Mouse (Mus musculus) testis, adult 2 months (tissue): ENCODE data around the gene Nprl3. TPM values are rescaled to one million over a fixed set of nuclear protein-coding genes. Genes with fewer than 3 reads are reported as not detected.

Source experiments
- H3K27ac ChIP-seq: fragments of 200-500 bp; 2 replicates; pipeline ENCODE4 v1.5.1; 2012; ENCODE audit warnings: low read depth, low read length; ENCODE audit not compliant: control insufficient read depth, insufficient read depth
- H3K27me3 ChIP-seq: fragments of 200-500 bp; 2 replicates; pipeline ENCODE4 v1.6.1; 2012; ENCODE audit warnings: mild to moderate bottlenecking, low read length, moderate library complexity; ENCODE audit not compliant: control insufficient read depth, insufficient read depth
- H3K36me3 ChIP-seq: fragments of 200-500 bp; 2 replicates; pipeline ENCODE4 v1.6.1; 2012; ENCODE audit warnings: mild to moderate bottlenecking, low read length; ENCODE audit not compliant: control insufficient read depth, insufficient read depth
- H3K4me1 ChIP-seq: fragments of 200-500 bp; 2 replicates; pipeline ENCODE4 v1.6.1; 2012; ENCODE audit warnings: low read length; ENCODE audit not compliant: control insufficient read depth, insufficient read depth
- H3K4me3 ChIP-seq: fragments of 200-500 bp; 2 replicates; pipeline ENCODE4 v1.5.1; 2012; ENCODE audit warnings: low read depth, mild to moderate bottlenecking, low read length, moderate library complexity, mixed read lengths; ENCODE audit not compliant: control insufficient read depth
- CTCF ChIP-seq: fragments of 200-500 bp; IDR thresholded peaks from 2 replicates; pipeline ENCODE4 v1.5.1; 2012; ENCODE audit warnings: low read depth, mild to moderate bottlenecking, inconsistent platforms, low read length, moderate library complexity; ENCODE audit not compliant: control insufficient read depth, insufficient read depth, insufficient replicate concordance
- POLR2A ChIP-seq: fragments of 200-500 bp; IDR thresholded peaks from 2 replicates; pipeline ENCODE4 v1.6.1; 2012; ENCODE audit warnings: low read depth, mild to moderate bottlenecking, inconsistent platforms, low read length, moderate library complexity; ENCODE audit not compliant: control insufficient read depth
- polyA plus RNA-seq: library from polyadenylated mRNA; depleted of rRNA; stranded (reverse); fragments of >200 nt; gene quantifications from 2 replicates; pipeline ENCODE4 v1.2.3, GENCODE M21; 2012

Gene Nprl3
- polyA plus RNA-seq, 1 experiment: 61.4 TPM

- Histone ChIP-seq H3K27me3 (no peaks in the 10 kb centered on the region), H3K27ac (no peak overlapping the region), H3K4me1 (no peaks in the 10 kb centered on the region; the same call in 1 of the 2 replicates), H3K36me3 (peaks cover 2% of the 10 kb centered on the region), H3K4me3 (no peak overlapping the region)
- TF ChIP-seq POLR2A (no peak), CTCF (no peak)
These were observed 33.6 kb downstream of the Nprl3 start for GRCm38 (mm10) chr11:32233895-32234294.

DNA sequence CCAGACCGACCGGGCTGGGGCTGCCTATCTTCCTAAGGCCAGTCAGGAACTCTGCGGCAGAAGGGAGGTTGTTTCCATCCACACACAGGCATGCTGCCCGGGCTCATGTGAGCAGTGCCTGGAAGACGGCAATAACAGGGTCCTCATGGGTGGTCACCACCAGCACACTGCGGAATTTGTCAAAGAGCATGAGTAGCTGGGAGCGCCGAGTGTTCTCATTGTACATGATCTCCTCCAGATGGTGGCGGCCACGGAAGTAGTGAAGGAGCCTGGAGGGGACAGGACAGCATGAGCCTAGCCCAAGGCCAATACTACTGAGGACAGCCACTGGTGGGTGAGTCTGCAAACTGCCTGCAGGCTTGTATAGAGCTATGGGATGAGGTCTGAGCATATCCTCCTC, 34.7 kb downstream of the Nprl3 start:
- H3K4me3 ChIP-seq: no peak overlapping the region
- TF ChIP-seq CTCF (no peak), POLR2A (no peak)
- no peaks in the 10 kb centered on the region; the same call in 1 of the 2 replicates for H3K4me1 ChIP-seq
- H3K27ac ChIP-seq: peak overlapping the region; percentile 47; the same call in 1 of the 2 replicates
- H3K27me3 ChIP-seq: no peaks in the 10 kb centered on the region
- H3K36me3 ChIP-seq: no peaks in the 10 kb centered on the region; the same call in none of the 2 replicates

DNA sequence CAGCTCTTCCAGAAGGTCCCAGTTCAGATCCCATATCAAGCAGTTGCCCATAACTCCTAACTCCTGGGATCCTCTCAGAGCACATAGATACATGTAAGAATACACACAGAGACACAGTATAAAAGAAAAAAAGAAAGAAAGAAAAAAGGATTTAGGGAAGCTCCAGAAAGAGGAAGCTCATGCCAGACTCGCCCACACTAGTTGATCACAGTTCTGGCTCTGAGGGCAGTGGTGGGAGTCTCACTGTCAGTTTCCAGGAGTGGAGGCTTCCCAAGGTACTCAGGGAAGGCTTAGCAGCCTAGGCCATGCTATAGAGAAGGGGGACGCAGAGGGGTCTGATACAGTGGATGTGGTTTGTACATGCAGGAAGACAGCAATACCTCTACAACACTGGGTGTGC, 36.4 kb downstream of the Nprl3 start:
- TF ChIP-seq POLR2A: no peak
- TF ChIP-seq CTCF: no peak
- no peaks in the 10 kb centered on the region; the same call in none of the 2 replicates for H3K36me3 ChIP-seq
- peaks cover 5% of the 10 kb centered on the region for H3K4me1 ChIP-seq
- no peak overlapping the region for H3K27ac ChIP-seq
- H3K27me3 ChIP-seq: no peaks in the 10 kb centered on the region
- no peak overlapping the region for H3K4me3 ChIP-seq

DNA sequence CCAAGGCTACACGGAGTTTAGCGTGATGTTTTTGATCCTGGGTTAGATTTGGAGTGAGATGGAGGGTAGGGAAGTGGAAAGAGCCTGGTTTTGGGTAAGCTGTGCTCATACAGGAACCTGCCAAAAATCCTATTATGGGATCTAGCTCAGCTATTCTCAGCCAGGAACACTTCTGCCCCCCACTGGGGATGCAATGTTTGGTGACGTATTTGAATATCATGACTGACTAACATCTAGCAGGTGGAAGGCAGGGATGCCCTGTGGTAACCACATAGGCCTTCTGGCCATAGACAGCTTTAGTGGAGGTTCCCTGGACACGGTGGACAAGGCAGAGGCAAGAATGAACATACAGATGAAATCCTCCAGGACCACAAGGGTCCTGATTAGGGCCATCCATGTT, 37.3 kb downstream of the Nprl3 start:
- peaks cover 12% of the 10 kb centered on the region for H3K4me1 ChIP-seq
- no peak overlapping the region for H3K27ac ChIP-seq
- H3K36me3 ChIP-seq: no peaks in the 10 kb centered on the region; the same call in none of the 2 replicates
- TF ChIP-seq CTCF (no peak), POLR2A (no peak)
- H3K27me3 ChIP-seq: no peaks in the 10 kb centered on the region
- no peak overlapping the region for H3K4me3 ChIP-seq

- Histone ChIP-seq H3K27ac (peak overlapping the region; percentile 58), H3K4me1 (peaks cover 14% of the 10 kb centered on the region), H3K4me3 (no peak overlapping the region), H3K27me3 (no peaks in the 10 kb centered on the region), H3K36me3 (no peaks in the 10 kb centered on the region; the same call in none of the 2 replicates)
- TF ChIP-seq CTCF (no peak), POLR2A (no peak)
These were observed 39.1 kb downstream of the Nprl3 start for GRCm38 (mm10) chr11:32228292-32228845.

DNA sequence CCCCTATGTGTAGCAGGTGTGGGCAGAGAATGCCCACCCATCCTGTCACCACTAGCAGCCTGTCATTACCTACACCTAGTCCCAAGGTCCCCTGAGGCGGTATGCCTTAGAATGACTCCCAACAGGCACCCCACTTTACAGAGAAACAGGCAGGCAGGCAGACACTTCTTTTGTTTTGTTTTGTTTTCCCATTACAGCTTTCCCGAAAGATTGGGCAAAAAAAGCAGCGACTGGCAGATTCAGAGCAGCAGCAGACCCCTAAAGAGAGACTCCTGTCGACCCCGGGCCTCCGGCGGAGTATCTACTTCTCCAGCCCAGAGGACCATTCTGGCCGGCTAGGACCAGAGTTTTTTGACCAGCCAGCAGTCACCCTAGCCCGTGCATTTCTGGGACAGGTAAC, 40.0 kb downstream of the Nprl3 start:
- H3K4me3 ChIP-seq: no peak overlapping the region
- H3K27me3 ChIP-seq: no peaks in the 10 kb centered on the region
- TF ChIP-seq CTCF (no peak), POLR2A (no peak)
- peaks cover 15% of the 10 kb centered on the region for H3K4me1 ChIP-seq
- no peaks in the 10 kb centered on the region for H3K36me3 ChIP-seq
- H3K27ac ChIP-seq: no peak overlapping the region

DNA sequence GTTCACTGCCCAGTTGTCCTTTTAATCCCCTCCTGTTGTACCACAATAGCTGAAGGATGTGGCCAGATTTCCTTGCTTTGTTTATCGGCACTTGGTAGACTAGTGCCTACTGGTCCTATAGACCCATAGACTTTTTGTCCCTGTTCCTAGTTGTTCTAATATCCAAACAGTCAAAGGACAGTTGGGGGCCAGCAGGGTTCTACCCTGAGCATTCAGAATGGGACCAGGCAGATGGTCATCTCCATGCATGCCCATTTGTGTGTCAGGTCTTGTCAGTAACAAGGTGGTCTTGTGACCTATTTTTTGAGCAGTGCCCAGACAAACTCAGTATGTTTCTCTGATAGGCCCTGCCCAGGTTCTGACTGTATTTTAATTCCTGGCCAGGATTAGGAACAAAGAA, 40.5 kb downstream of the Nprl3 start:
- peak overlapping the region; percentile 85 for H3K27ac ChIP-seq
- H3K27me3 ChIP-seq: no peaks in the 10 kb centered on the region
- peak overlapping the region; percentile 93 for H3K4me3 ChIP-seq
- peaks cover 19% of the 10 kb centered on the region for H3K4me1 ChIP-seq
- no peaks in the 10 kb centered on the region for H3K36me3 ChIP-seq
- TF ChIP-seq CTCF (no peak), POLR2A (no peak)
